Mouse (Mus musculus) forebrain, embryonic 15.5 days (tissue): ENCODE results near the gene Ikzf1. TPM values are rescaled to one million over a fixed set of nuclear protein-coding genes. Genes with fewer than 3 reads are reported as not detected.

Source experiments
- polyA plus RNA-seq: library from polyadenylated mRNA; unstranded; fragments of >200 nt; fragmentation: Nextera tagmentation; extraction: Ambion mirVana; gene quantifications from 2 replicates; pipeline ENCODE4 v1.2.1, GENCODE M21; 2015

Ikzf1 gene
- polyA plus RNA-seq, 1 experiment from 2014 or later: 2.4 TPM

Other genes with a start within 250 kb of the Ikzf1 start
- gene Spata48, start 222.9 kb upstream of the Ikzf1 start, polyA plus RNA-seq: 0.43 and 1.2 TPM in 2 replicates
- 0.49 and 0.51 TPM in 2 replicates for gene Zpbp, start 222.6 kb upstream of the Ikzf1 start, polyA plus RNA-seq
- gene 4930512M02Rik, start 57.2 kb upstream of the Ikzf1 start, polyA plus RNA-seq: not detected in 2 replicates
- 26.1 and 29.9 TPM in 2 replicates for gene Fignl1, start 124.0 kb downstream of the Ikzf1 start, polyA plus RNA-seq
- gene Ddc, start 213.1 kb downstream of the Ikzf1 start, polyA plus RNA-seq: 3.2 and 6.9 TPM in 2 replicates